In genomic region chr9:15309425-15309824, GRCm38 (mm10) we compare ENCODE assay signal across 9 mouse cellular contexts. TPM values are rescaled to one million over a fixed set of nuclear protein-coding genes. Genes with fewer than 3 reads are reported as not detected.
DNase-seq lines count a peak whose midpoint lies in the region; ATAC-seq and TF ChIP-seq lines count a peak whose summit lies in the region.
"Had no signal": no experiment of that assay in that cellular context is flagged by ENCODE, and none has a peak within 500 bp of the region (broad histone marks: within the 10 kb centered on the region; RNA-seq: fewer than 3 reads in every experiment).

No protein-coding gene starts in this region.

- H3K27me3 ChIP-seq in heart, embryonic 11.5 days (ENCODE audit: control insufficient read depth, insufficient read depth, low read length), result no peaks in the 10 kb centered on the region
- no peaks in the 10 kb centered on the region for H3K27me3 ChIP-seq in liver, embryonic 11.5 days (replicated peaks; ENCODE audit: control insufficient read depth, insufficient read depth, low read length)
- H3K27me3 ChIP-seq in liver, embryonic 14.5 days (ENCODE audit: control insufficient read depth, insufficient read depth, low read length), result no peaks in the 10 kb centered on the region

- peaks cover 33% of the 10 kb centered on the region for H3K36me3 ChIP-seq in heart, embryonic 11.5 days (ENCODE audit: control insufficient read depth, insufficient read depth, low read length)
- H3K36me3 ChIP-seq in liver, embryonic 11.5 days (ENCODE audit: control insufficient read depth, insufficient read depth, low read length), result peaks cover 48% of the 10 kb centered on the region
- H3K36me3 ChIP-seq in liver, embryonic 14.5 days (replicated peaks; ENCODE audit: control insufficient read depth, insufficient read depth, low read depth), result peaks cover 59% of the 10 kb centered on the region

- no peak for ATAC-seq in heart, embryonic 11.5 days (replicated peaks; ENCODE audit: insufficient number of reproducible peaks, low FRiP score, low TSS enrichment)
- no peak for ATAC-seq in liver, embryonic 11.5 days (replicated peaks; ENCODE audit: low FRiP score)
- no peak for ATAC-seq in liver, embryonic 14.5 days (ENCODE audit: insufficient read depth)

- H3K27ac ChIP-seq in heart, embryonic 11.5 days (ENCODE audit: low read depth, low read length), result no peak overlapping the region
- H3K27ac ChIP-seq in liver, embryonic 11.5 days (ENCODE audit: low read depth, low read length), result no peak overlapping the region
- H3K27ac ChIP-seq in liver, embryonic 14.5 days, result no peak overlapping the region

- no peak for TF ChIP-seq CTCF in liver, embryonic 14.5 days (IDR thresholded peaks at IDR 0.05; ENCODE audit: low read depth)

- no peak for TF ChIP-seq EP300 in liver, embryonic 14.5 days (IDR thresholded peaks at IDR 0.05; ENCODE audit: low read depth)

- intact Hi-C loops in heart, postnatal 25 days (cut with DNase I), result loop anchor here (2.0 to 5.0 kb wide), 2 partner anchors 29 to 37 kb away; no protein-coding TSS in a partner anchor
- intact Hi-C loops in gastrocnemius, postnatal 14 days (cut with DNase I; ENCODE audit: low total_unique reads), result no loop called here

- 79% methylated on average over 4 of the region's 4 CpGs for WGBS in heart, embryonic 11.5 days (ENCODE audit: insufficient replicate concordance)
- 71% methylated on average over 4 of the region's 4 CpGs for WGBS in liver, embryonic 11.5 days
- WGBS in liver, embryonic 14.5 days (ENCODE audit: insufficient replicate concordance), result 56% methylated on average over 4 of the region's 4 CpGs

- no peak overlapping the region for H3K9ac ChIP-seq in heart, embryonic 11.5 days (ENCODE audit: low read depth, low read length)
- H3K9ac ChIP-seq in liver, embryonic 11.5 days (ENCODE audit: low read depth, low read length), result no peak overlapping the region
- H3K9ac ChIP-seq in liver, embryonic 14.5 days (replicated peaks), result no peak overlapping the region

- DNase-seq in heart, postnatal 25 days (ENCODE audit: low spot score), result no peak
- DNase-seq in liver, embryonic 11.5 days (ENCODE audit: low spot score), result no peak
- DNase-seq in liver (no peak), ZHBTc4 (ENCODE audit: low read depth, low spot score) (peak; percentile 43)
- DNase-seq in liver, embryonic 14.5 days (ENCODE audit: low read depth in 3 of 3, low spot score in 3 of 3), result no peak
- no peak for DNase-seq in gastrocnemius, postnatal 14 days
- no peak for DNase-seq in adrenal gland, adult 8-10 months
- DNase-seq: retina, postnatal 1 day had no signal

- H3K4me2 ChIP-seq in heart, embryonic 11.5 days, result 0 out of 2 replicates have a peak overlapping the region, but pooled peaks have one; percentile 29
- peak overlapping the region; percentile 91 for H3K4me2 ChIP-seq in liver, embryonic 11.5 days
- H3K4me2 ChIP-seq in liver, embryonic 14.5 days (ENCODE audit: low read depth), result peak overlapping the region; percentile 83

- peaks cover 11% of the 10 kb centered on the region for H3K4me1 ChIP-seq in heart, embryonic 11.5 days (ENCODE audit: control insufficient read depth, insufficient read depth, low read length)
- H3K4me1 ChIP-seq in liver, embryonic 11.5 days (replicated peaks; ENCODE audit: control insufficient read depth, insufficient read depth, low read length), result peaks cover 15% of the 10 kb centered on the region
- H3K4me1 ChIP-seq in liver, embryonic 14.5 days (replicated peaks; ENCODE audit: control insufficient read depth in 2 of 2, insufficient read depth in 2 of 2, low read length in 1 of 2), result peaks cover 5 to 18% of the 10 kb centered on the region in 2 experiments

- H3K4me3 ChIP-seq in heart, embryonic 11.5 days (ENCODE audit: low read depth, low read length), result no peak overlapping the region
- H3K4me3 ChIP-seq in liver, embryonic 11.5 days (ENCODE audit: low read depth, low read length), result peak overlapping the region; percentile 33
- H3K4me3 ChIP-seq in liver, embryonic 14.5 days (ENCODE audit: insufficient read depth in 1 of 2, low read depth in 2 of 2, low read length in 2 of 2), result peak overlapping the region in 1 of 2 experiments; percentile 27; a peak in 1 of 4 replicates

- H3K9me3 ChIP-seq in heart, embryonic 11.5 days (replicated peaks; ENCODE audit: control insufficient read depth, low read length), result no peaks in the 10 kb centered on the region
- no peaks in the 10 kb centered on the region for H3K9me3 ChIP-seq in liver, embryonic 11.5 days (ENCODE audit: control insufficient read depth, low read length)
- H3K9me3 ChIP-seq in liver, embryonic 14.5 days (ENCODE audit: control insufficient read depth, low read length), result no peaks in the 10 kb centered on the region

RNA-seq across cellular contexts. Expression of gene 4931406C07Rik, which starts 3.2 kb away (rescaled TPM):
- polyA plus RNA-seq in heart, embryonic 11.5 days (2014; fragmentation: Nextera tagmentation; extraction: Ambion mirVana), result 3.2 and 6.4 TPM in 2 replicates
- total RNA-seq in heart, postnatal 25 days (2021), result 1 to 10 TPM; 4.6 to 5.6 TPM
- 4.2 and 4.5 TPM in 2 replicates for polyA plus RNA-seq in liver, embryonic 11.5 days (2014; fragmentation: Nextera tagmentation; extraction: Ambion mirVana)
- 4.0 and 5.9 TPM in 2 replicates for polyA plus RNA-seq in liver, embryonic 14.5 days (2012; rRNA removed)
- 2.3 and 2.7 TPM in 2 replicates for polyA plus RNA-seq in liver, embryonic 14.5 days (2014; fragmentation: Nextera tagmentation; extraction: Ambion mirVana)
- total RNA-seq in gastrocnemius, postnatal 14 days (2021), result 1 to 10 TPM; 5.9 to 6.7 TPM
- 100 to 1,000 TPM; 101 to 139 (median 122) TPM for total RNA-seq in adrenal gland, adult 8-10 months (2022)

RNA-seq across cellular contexts. Expression of gene Taf1d, which starts 3.4 kb away (rescaled TPM):
- 47.4 and 62.0 TPM in 2 replicates for polyA plus RNA-seq in heart, embryonic 11.5 days (2014; fragmentation: Nextera tagmentation; extraction: Ambion mirVana)
- 10 to 100 TPM; 28.0 to 32.3 TPM for total RNA-seq in heart, postnatal 25 days (2021)
- polyA plus RNA-seq in liver, embryonic 11.5 days (2014; fragmentation: Nextera tagmentation; extraction: Ambion mirVana), result 95.1 and 110 TPM in 2 replicates
- polyA plus RNA-seq in liver, embryonic 14.5 days (2012; rRNA removed), result 33.8 and 57.4 TPM in 2 replicates
- polyA plus RNA-seq in liver, embryonic 14.5 days (2014; fragmentation: Nextera tagmentation; extraction: Ambion mirVana), result 29.6 TPM in 2 replicates
- 10 to 100 TPM; 48.3 to 55.4 TPM for total RNA-seq in gastrocnemius, postnatal 14 days (2021)
- total RNA-seq in adrenal gland, adult 8-10 months (2022), result 100 to 1,000 TPM in 2 of 4 experiments, 10 to 100 TPM in 2; 71.4 to 110 (median 88.2) TPM

RNA-seq across cellular contexts. Expression of gene Med17, which starts 29.7 kb away (rescaled TPM):
- 23.2 and 26.8 TPM in 2 replicates for polyA plus RNA-seq in heart, embryonic 11.5 days (2014; fragmentation: Nextera tagmentation; extraction: Ambion mirVana)
- total RNA-seq in heart, postnatal 25 days (2021), result 10 to 100 TPM; 15.1 to 15.7 TPM
- polyA plus RNA-seq in liver, embryonic 11.5 days (2014; fragmentation: Nextera tagmentation; extraction: Ambion mirVana), result 41.9 and 47.3 TPM in 2 replicates
- polyA plus RNA-seq in liver, embryonic 14.5 days (2012; rRNA removed), result 9.6 and 15.0 TPM in 2 replicates
- 15.8 and 17.2 TPM in 2 replicates for polyA plus RNA-seq in liver, embryonic 14.5 days (2014; fragmentation: Nextera tagmentation; extraction: Ambion mirVana)
- total RNA-seq in gastrocnemius, postnatal 14 days (2021), result 10 to 100 TPM; 11.0 to 12.2 TPM
- 10 to 100 TPM; 45.0 to 56.4 (median 49.6) TPM for total RNA-seq in adrenal gland, adult 8-10 months (2022)

RNA-seq across cellular contexts. Expression of gene Cep295, which starts 48.2 kb away (rescaled TPM):
- polyA plus RNA-seq in heart, embryonic 11.5 days (2014; fragmentation: Nextera tagmentation; extraction: Ambion mirVana), result 14.5 and 16.5 TPM in 2 replicates
- total RNA-seq in heart, postnatal 25 days (2021), result 1 to 10 TPM; 5.6 to 7.2 TPM
- polyA plus RNA-seq in liver, embryonic 11.5 days (2014; fragmentation: Nextera tagmentation; extraction: Ambion mirVana), result 23.5 and 24.5 TPM in 2 replicates
- polyA plus RNA-seq in liver, embryonic 14.5 days (2012; rRNA removed), result 10.4 and 15.7 TPM in 2 replicates
- polyA plus RNA-seq in liver, embryonic 14.5 days (2014; fragmentation: Nextera tagmentation; extraction: Ambion mirVana), result 9.5 and 9.6 TPM in 2 replicates
- 1 to 10 TPM; 7.4 TPM for total RNA-seq in gastrocnemius, postnatal 14 days (2021)
- total RNA-seq in adrenal gland, adult 8-10 months (2022), result 10 to 100 TPM; 12.2 to 19.4 (median 14.2) TPM

Comparison
In these comparisons a context has a peak if more than half of its experiments do, and no peak if none do; other contexts are left out.
1. H3K4me2 ChIP-seq: peak in every context shown above with its lines; median percentile 91 in liver, embryonic 11.5 days; 83 in liver, embryonic 14.5 days; 29 in heart, embryonic 11.5 days.
2. RNA of gene 4931406C07Rik, which starts 3.2 kb away (total RNA-seq): 101 to 139 TPM in adrenal gland, adult 8-10 months; 5.9 to 6.7 TPM in gastrocnemius, postnatal 14 days and 4.6 to 5.6 TPM in heart, postnatal 25 days; every median in the first group is over 10 times any median in the second.